Mouse (Mus musculus): ENCODE data around the gene Msi2. TPM values are rescaled to one million over a fixed set of nuclear protein-coding genes. Genes with fewer than 3 reads are reported as not detected.

Msi2 gene
- polyA plus RNA-seq, 1 experiment from 2014 or later: 25.3 TPM

DNA sequence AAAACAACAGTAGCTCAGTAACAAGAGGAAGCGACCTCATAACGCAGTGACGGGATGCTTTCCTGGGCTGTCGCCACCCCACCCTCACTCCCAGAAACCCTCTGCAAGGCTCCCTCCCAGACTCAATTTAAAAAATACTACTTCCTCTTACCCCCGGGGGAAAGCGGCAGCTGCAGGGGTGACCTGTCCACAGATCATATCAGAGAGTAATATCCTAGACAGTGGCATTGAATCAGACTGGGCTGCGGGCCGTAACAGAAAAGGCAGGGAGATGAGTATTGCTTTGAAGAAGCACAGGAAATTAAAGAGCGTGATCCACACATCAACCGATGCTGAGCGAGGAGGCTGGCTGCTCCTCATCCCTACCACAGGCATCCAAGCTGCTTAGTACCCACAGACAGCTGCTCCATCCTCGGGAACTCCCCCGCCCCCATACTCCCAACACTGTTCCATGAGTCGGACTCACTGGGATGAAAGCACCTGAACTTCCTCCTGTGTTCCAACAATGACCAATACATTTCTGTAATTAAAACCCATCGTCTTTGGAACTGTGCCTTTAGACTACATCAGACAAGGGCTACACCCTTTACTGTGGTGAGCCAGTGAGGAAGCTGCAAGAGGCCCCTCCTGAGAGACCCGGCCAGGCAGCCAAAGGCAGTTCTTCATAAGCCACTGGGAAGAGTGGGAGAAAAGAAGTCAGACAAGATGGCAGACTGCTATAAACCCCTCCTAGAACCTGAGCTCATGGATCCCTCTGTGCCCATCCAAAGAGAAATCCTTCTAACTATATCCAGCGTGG is 118.8 kb downstream of the Msi2 start:
- H3K27me3 ChIP-seq (ENCODE audit: low read depth, poor library complexity, severe bottlenecking): no peaks in the 10 kb centered on the region
- no peak for DNase-seq (ENCODE audit: low spot score)
- 81% methylated on average over 17 of the region's 17 CpGs for WGBS
- no peaks in the 10 kb centered on the region for H3K9me3 ChIP-seq (replicated peaks)
- peaks cover 90% of the 10 kb centered on the region for H3K4me1 ChIP-seq
- H3K27ac ChIP-seq (replicated peaks): peak overlapping the region; percentile 59
- H3K36me3 ChIP-seq: peaks cover 86% of the 10 kb centered on the region
- H3K4me3 ChIP-seq: no peak overlapping the region

DNA sequence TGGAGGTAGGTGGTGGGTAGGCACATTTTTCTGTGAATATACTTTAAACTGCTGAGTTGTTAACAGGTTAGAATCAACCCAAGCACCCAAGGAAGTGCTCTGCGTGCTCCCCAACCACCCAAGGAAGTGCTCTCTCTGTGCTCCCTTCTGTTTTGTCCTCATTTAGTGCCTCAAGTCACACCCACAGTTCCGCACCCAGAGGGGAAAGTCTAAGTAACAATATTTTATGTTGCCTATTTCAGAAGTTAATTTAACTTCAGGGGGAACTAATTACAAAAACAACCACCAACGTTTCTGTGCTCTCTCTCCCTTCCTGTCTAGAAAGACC is 119.5 kb downstream of the Msi2 start:
- H3K4me3 ChIP-seq: no peak overlapping the region
- no peak for DNase-seq (ENCODE audit: low spot score)
- H3K27me3 ChIP-seq (ENCODE audit: low read depth, poor library complexity, severe bottlenecking): no peaks in the 10 kb centered on the region
- H3K36me3 ChIP-seq: peaks cover 81% of the 10 kb centered on the region
- no peaks in the 10 kb centered on the region for H3K9me3 ChIP-seq (replicated peaks)
- H3K27ac ChIP-seq (replicated peaks): peak overlapping the region; percentile 59
- WGBS: 80% methylated on average over 3 of the region's 3 CpGs
- peaks cover 90% of the 10 kb centered on the region for H3K4me1 ChIP-seq

GRCm38 (mm10) chr11:88598150-88598847 is 120.0 kb downstream of the Msi2 start:
- no peak for DNase-seq (ENCODE audit: low spot score)
- peak overlapping the region; percentile 46; the same call in 1 of the 2 replicates for H3K27ac ChIP-seq (replicated peaks)
- H3K9me3 ChIP-seq (replicated peaks): no peaks in the 10 kb centered on the region
- peaks cover 89% of the 10 kb centered on the region for H3K4me1 ChIP-seq
- H3K36me3 ChIP-seq: peaks cover 76% of the 10 kb centered on the region
- no peaks in the 10 kb centered on the region for H3K27me3 ChIP-seq (ENCODE audit: low read depth, poor library complexity, severe bottlenecking)
- 77% methylated on average over 11 of the region's 11 CpGs for WGBS
- H3K4me3 ChIP-seq: no peak overlapping the region

DNA sequence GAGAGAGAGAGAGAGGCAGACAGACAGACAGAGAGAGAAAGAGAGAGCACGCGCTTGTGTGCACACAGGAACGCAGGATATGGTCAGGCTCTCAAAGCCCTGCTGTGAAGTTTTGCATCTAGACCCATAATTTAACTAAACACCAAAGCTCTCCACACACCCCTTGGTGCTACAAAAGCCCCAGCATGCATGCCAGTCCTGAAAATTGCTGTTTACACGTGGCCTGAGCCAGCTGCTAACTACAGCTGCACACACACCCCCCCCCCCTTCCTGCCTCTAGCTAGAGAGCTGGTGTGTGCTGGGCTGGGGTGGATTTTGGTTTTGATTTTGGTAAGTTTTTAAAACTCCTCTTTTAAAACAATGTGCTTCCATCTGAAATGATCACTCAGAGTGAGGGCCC is 122.7 kb downstream of the Msi2 start:
- Histone ChIP-seq H3K4me1 (peaks cover 89% of the 10 kb centered on the region), H3K4me3 (no peak overlapping the region), H3K27ac (replicated peaks) (peak overlapping the region; percentile 72), H3K27me3 (ENCODE audit: low read depth, poor library complexity, severe bottlenecking) (no peaks in the 10 kb centered on the region), H3K36me3 (peaks cover 61% of the 10 kb centered on the region), H3K9me3 (replicated peaks) (no peaks in the 10 kb centered on the region)
- no peak for DNase-seq (ENCODE audit: low spot score)
- 63% methylated on average over 4 of the region's 4 CpGs for WGBS

GRCm38 (mm10) chr11:88594804-88595611 is 123.3 kb downstream of the Msi2 start:
- H3K27me3 ChIP-seq (ENCODE audit: low read depth, poor library complexity, severe bottlenecking): no peaks in the 10 kb centered on the region
- DNase-seq (ENCODE audit: low spot score): no peak
- H3K36me3 ChIP-seq: peaks cover 59% of the 10 kb centered on the region
- H3K4me1 ChIP-seq: peaks cover 88% of the 10 kb centered on the region
- H3K27ac ChIP-seq (replicated peaks): peak overlapping the region; percentile 72
- H3K4me3 ChIP-seq: no peak overlapping the region
- H3K9me3 ChIP-seq (replicated peaks): no peaks in the 10 kb centered on the region
- 65% methylated on average over 13 of the region's 13 CpGs for WGBS

DNA sequence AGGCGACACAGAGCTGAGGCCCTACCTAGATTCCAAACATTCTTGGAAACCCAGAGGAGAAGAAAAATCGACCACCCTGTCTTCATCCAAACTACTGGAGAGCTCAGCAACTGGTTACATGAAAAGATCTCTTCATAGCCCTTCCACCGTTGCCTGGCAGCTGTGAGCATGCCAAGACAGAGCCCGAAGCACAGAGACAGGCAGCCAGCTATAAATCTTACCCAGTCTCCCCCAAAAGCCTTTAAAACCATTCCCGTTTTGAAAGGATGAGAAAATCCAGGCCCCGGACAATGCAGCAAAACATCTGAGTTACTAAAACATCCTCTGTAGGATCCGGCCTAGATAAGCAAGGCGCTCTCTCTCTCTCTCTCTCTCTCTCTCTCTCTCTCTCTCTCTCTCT is 124.3 kb downstream of the Msi2 start:
- Histone ChIP-seq H3K4me3 (no peak overlapping the region), H3K27ac (replicated peaks) (peak overlapping the region; percentile 72), H3K36me3 (peaks cover 60% of the 10 kb centered on the region), H3K4me1 (peaks cover 88% of the 10 kb centered on the region), H3K9me3 (replicated peaks) (no peaks in the 10 kb centered on the region), H3K27me3 (ENCODE audit: low read depth, poor library complexity, severe bottlenecking) (no peaks in the 10 kb centered on the region)
- peak; percentile 50 for DNase-seq (ENCODE audit: low spot score)
- WGBS: 46% methylated on average over 8 of the region's 8 CpGs

GRCm38 (mm10) chr11:88592099-88592498 is 126.2 kb downstream of the Msi2 start:
- no peak for DNase-seq (ENCODE audit: low spot score)
- Histone ChIP-seq H3K27me3 (ENCODE audit: low read depth, poor library complexity, severe bottlenecking) (no peaks in the 10 kb centered on the region), H3K4me1 (peaks cover 92% of the 10 kb centered on the region), H3K36me3 (peaks cover 60% of the 10 kb centered on the region), H3K4me3 (no peak overlapping the region), H3K27ac (replicated peaks) (peak overlapping the region; percentile 49; the same call in 1 of the 2 replicates), H3K9me3 (replicated peaks) (no peaks in the 10 kb centered on the region)
- 97% methylated on average over 8 of the region's 8 CpGs for WGBS

- no peak overlapping the region for H3K4me3 ChIP-seq
- H3K36me3 ChIP-seq: peaks cover 49% of the 10 kb centered on the region
- no peak for DNase-seq (ENCODE audit: low spot score)
- WGBS: 78% methylated on average over 5 of the region's 5 CpGs
- no peaks in the 10 kb centered on the region for H3K27me3 ChIP-seq (ENCODE audit: low read depth, poor library complexity, severe bottlenecking)
- no peak overlapping the region; the same call in 1 of the 2 replicates for H3K27ac ChIP-seq (replicated peaks)
- H3K4me1 ChIP-seq: peaks cover 93% of the 10 kb centered on the region
- no peaks in the 10 kb centered on the region for H3K9me3 ChIP-seq (replicated peaks)
Measured at GRCm38 (mm10) chr11:88590647-88591046, 127.7 kb downstream of the Msi2 start.

DNA sequence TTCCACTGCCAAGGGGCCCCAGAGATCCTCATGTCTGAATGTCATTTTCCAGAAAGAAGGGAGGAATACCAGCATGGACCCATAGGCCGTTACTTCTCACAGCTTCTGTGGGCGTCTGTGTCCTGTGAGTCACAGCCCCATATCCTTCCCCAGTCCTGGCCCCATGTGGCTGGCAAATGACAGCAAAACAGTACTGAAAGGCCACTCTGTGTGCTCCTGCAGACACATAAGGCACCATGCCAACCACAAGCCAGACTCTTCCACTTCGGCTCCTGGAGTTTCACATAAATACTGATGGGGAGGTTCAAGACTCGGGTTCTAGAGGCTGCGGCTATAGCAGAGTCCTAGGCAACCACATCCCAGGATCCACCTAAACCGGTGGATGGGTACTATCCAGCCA is 128.7 kb downstream of the Msi2 start:
- no peaks in the 10 kb centered on the region for H3K27me3 ChIP-seq (ENCODE audit: low read depth, poor library complexity, severe bottlenecking)
- DNase-seq (ENCODE audit: low spot score): no peak
- H3K9me3 ChIP-seq (replicated peaks): no peaks in the 10 kb centered on the region
- 93% methylated on average over 6 of the region's 6 CpGs for WGBS
- peak overlapping the region; percentile 94 for H3K27ac ChIP-seq (replicated peaks)
- peaks cover 40% of the 10 kb centered on the region for H3K36me3 ChIP-seq
- peaks cover 93% of the 10 kb centered on the region for H3K4me1 ChIP-seq
- no peak overlapping the region for H3K4me3 ChIP-seq

GRCm38 (mm10) chr11:88588688-88589210 is 129.6 kb downstream of the Msi2 start:
- Histone ChIP-seq H3K4me1 (peaks cover 93% of the 10 kb centered on the region), H3K9me3 (replicated peaks) (no peaks in the 10 kb centered on the region), H3K27ac (replicated peaks) (peak overlapping the region; percentile 94), H3K27me3 (ENCODE audit: low read depth, poor library complexity, severe bottlenecking) (no peaks in the 10 kb centered on the region), H3K4me3 (peak overlapping the region; percentile 5; the same call in 1 of the 2 replicates), H3K36me3 (peaks cover 37% of the 10 kb centered on the region)
- peak; percentile 49 for DNase-seq (ENCODE audit: low spot score)
- WGBS: 48% methylated on average over 9 of the region's 9 CpGs

- Histone ChIP-seq H3K27ac (replicated peaks) (peak overlapping the region; percentile 94), H3K27me3 (ENCODE audit: low read depth, poor library complexity, severe bottlenecking) (no peaks in the 10 kb centered on the region), H3K4me1 (peaks cover 93% of the 10 kb centered on the region), H3K36me3 (peaks cover 37% of the 10 kb centered on the region), H3K9me3 (replicated peaks) (no peaks in the 10 kb centered on the region), H3K4me3 (0 out of 2 replicates have a peak overlapping the region, but pooled peaks have one; percentile 2)
- DNase-seq (ENCODE audit: low spot score): no peak
- 55% methylated on average over 5 of the region's 5 CpGs for WGBS
Measured at GRCm38 (mm10) chr11:88587710-88588109, 130.6 kb downstream of the Msi2 start.

- Histone ChIP-seq H3K9me3 (replicated peaks) (no peaks in the 10 kb centered on the region), H3K27ac (replicated peaks) (peak overlapping the region; percentile 94), H3K4me1 (peaks cover 99% of the 10 kb centered on the region), H3K27me3 (ENCODE audit: low read depth, poor library complexity, severe bottlenecking) (no peaks in the 10 kb centered on the region), H3K4me3 (peak overlapping the region; percentile 47), H3K36me3 (peaks cover 31% of the 10 kb centered on the region)
- no peak for DNase-seq (ENCODE audit: low spot score)
- WGBS: 43% methylated on average over 2 of the region's 2 CpGs
Measured at GRCm38 (mm10) chr11:88585880-88586279, 132.4 kb downstream of the Msi2 start.
